Mouse (Mus musculus): Measurements from ENCODE around the gene Smim5.
"Not testable (repeated sequence)": the region's sequence is repeated elsewhere in the genome, so short reads cannot be mapped to it uniquely, and the experiment has no call there.

Gene Smim5

DNA sequence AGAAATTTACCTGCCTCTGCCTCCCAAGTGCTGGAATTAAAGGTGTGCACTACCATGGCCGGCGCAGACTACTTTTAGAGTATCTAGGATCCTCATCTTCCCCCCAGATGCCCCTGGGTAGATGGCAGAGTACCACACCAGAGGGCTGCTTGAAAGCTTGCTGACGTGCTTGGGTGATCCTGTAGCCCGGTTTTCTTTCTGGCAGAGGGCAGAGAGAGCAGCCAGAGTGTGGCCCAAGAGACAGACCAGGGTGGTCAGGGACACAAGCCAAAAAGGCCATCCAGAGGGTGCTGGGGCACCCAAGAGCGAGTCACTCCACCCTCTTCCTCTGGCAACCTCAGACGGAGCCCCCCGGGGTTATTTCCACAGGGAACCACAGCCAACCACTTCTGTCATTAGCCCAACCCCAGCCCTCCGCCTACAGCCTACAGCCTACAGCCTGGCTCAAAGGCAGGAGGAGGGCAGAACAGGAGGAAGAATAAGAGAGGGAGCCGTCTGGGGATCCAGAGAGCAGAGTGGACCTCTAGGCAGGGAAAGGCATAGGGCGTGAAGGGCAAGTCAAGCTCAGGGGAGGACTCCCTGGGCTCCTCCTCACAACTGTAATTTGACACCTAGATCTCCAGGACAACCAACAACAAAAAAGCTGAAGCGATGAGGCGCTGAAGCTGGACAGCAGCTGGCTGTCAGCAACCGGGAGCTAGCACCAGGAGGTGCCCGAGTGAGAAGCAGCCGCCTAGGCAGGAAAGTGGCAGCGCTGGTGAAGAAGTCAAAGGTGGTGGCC is at the start of gene Smim5:
Smim5 (plus strand) TSS at position 481 of the 781 bp plus-strand sequence.
- DNase-seq (ENCODE audit: low spot score in 2 of 2): peak in 1 of 2 experiments; percentile 44

DNA sequence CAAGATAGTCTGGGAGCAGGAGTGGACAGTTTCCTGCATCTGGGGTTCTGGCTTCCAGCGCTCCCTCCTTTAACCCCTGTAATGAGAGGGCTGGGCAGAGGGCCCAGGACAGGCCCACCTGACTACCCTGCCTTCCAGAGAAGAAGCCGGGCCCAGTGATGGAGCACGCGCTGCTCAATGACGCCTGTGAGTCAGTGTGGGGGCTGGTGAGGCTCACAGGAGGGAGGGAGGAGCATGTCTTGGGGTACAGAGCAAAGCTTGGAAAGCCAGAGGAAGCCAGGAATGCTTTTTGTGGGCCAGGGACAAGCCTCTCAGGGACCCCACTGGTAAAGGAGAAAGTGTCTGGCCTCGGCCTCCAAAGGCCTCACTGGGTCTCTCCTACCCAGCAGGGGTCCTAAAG is 45.1 kb upstream of the Smim5 start:
- no peak for DNase-seq (ENCODE audit: low spot score in 2 of 2)

DNA sequence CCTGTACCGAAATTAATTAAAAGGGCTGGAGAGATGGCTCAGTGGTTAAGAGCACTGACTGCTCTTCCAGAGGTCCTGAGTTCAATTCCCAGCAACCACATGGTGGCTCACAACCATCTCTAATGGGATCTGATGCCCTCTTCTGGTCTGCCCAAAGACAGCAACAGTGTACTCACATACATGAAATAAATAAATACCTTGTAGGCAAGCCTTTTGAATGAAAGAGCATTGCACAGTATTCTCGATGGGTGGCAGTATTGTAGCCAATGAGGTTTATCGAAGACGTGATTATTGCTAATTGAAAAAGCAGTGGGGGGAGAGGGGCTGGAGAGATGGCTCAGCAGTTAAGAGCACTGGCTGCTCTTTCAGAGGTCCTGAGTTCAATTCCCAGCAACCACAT is 42.6 kb upstream of the Smim5 start:
- DNase-seq (ENCODE audit: low spot score in 2 of 2): not testable (repeated sequence)

DNA sequence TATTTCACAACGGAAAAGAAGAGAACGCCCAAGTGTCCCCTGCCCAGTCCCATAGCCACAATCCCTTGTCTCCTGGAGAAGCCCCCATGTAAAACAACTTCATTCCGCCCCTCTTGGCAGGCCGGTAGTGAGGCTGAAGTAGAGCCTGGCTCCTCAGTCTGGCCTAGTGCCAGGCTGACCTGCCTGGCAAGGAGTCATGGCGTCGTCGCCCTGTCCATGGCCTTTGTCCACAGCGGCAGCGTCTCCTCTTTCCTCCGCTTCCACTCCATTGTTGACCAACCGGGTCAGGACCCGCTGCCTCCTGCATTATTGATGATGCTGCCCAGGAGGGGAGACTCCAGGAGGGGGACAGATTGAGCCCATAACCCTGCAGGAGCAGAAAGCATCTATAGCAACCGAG is 41.8 kb upstream of the Smim5 start:
- DNase-seq (ENCODE audit: low spot score in 2 of 2): no peak

- DNase-seq (ENCODE audit: low spot score in 2 of 2): no peak
Observed at GRCm38 (mm10) chr11:115858354-115858753, 41.4 kb upstream of the Smim5 start, which contains the start of gene Myo15b. Myo15b (plus strand) TSS chr11:115858406.

DNA sequence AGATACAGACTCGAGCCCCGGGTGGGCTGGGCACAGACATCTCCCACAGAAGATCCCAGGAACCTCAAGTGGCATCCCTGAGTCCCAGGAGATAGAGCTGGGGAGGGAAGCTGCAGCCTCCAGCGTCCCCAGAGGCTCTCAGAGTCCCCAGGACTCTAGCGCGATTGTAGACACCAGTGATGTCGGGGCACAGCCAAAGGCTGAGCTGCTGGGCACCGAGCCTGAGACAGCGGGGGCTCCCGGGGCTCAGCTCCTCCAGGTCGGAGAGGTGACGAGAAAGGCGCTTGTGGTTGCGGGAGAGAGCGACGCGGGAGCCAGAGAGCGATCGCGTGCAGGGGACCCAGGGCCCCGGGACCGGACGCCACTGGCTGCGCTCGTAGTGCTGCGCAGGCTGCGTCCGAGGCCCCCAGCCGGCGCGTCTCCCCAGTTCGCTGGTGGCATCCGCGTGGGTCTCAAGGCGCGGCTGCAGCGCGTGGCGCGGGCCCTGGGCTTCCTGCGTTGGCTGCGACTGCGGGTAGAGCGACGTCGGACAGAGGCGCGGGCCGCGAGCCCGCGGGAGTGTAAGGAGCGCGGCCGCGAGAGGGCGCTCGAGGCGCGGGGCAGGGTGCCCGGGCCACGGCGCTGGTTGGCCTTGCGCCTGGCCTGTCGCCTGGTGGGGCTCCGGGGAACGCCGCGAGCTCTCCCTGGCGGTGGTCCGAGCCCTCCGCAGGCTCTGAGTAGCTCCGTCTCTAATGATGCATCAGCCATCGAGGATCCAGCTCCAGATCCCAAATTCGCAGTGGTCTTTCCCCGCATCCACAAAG is 40.4 kb upstream of the Smim5 start:
- DNase-seq (ENCODE audit: low spot score in 2 of 2): peak; percentile 67 to 89

GRCm38 (mm10) chr11:115863895-115864294 is 35.9 kb upstream of the Smim5 start:
- DNase-seq (ENCODE audit: low spot score in 2 of 2): no peak

GRCm38 (mm10) chr11:115869393-115869792 is 30.4 kb upstream of the Smim5 start:
- DNase-seq (ENCODE audit: low spot score in 2 of 2): no peak

DNA sequence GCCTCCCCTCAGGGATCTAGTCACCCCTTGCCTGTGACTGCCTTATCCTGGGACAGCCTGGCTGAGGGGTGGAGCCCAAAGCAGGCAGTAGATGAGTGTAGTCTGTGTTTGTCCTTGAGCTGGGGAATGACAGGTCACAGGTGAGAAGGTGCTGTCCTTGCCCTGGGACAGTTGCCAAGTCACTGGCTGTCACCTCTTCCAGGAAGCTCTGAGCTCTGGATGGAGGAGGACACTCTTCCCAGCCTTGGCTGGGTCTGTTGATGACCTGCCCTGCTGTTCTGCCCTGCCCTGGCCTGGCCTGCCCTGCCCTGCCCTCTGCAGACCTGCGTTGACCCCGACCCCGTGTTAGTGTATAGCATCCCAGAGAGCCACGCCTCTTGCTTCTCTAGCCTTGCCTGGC is 27.3 kb upstream of the Smim5 start:
- no peak for DNase-seq (ENCODE audit: low spot score in 2 of 2)

GRCm38 (mm10) chr11:115875935-115876334 is 23.8 kb upstream of the Smim5 start:
- no peak for DNase-seq (ENCODE audit: low spot score in 2 of 2)

DNA sequence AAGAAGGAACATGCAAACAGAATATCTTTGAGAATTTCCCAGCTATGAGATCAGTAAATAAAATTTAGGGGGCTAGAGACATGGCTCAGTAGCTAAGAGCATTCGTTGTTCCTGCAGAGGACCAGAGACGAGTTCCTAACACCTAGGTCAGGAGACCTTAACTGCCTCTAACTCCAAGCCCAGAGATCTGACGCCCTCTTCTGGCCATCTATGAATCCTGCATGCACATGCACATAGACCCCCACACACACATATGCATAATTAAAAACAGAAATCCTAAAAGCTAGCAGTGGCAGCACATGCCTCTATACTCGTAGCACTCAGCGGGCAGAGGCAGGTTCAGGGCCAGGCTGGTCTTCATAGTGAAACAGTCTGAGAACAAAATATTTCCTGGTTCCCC is 23.3 kb upstream of the Smim5 start:
- DNase-seq (ENCODE audit: low spot score in 2 of 2): no peak

DNA sequence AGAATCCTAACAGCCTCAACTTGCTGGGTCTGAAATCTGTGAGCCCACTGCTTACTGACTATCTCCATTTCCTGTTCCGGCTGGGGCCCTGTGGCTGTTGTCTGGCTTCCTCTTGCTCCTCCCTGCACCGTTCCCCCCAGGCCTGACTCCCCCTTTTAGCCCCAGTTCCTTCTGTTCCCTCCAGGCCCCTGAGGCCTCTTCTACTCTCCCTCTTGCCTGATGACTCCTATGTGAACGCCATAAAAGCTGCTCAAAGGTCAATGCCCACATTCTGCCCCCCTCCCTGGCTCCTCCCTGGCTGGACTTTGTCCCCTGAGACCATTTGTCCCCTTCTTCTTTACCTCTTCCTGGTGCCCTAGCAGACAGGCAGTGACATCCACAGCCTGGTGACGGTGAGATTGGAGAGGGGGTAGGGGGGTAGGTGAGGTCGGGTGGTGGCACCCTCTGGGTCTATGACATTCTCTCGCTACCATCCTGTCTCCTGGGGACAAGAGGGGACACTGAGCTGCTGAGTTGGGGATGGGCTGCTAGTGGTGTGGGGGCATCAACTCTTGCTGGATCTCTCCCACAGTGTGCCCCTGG is 22.5 kb upstream of the Smim5 start:
- no peak for DNase-seq (ENCODE audit: low spot score in 2 of 2)

GRCm38 (mm10) chr11:115878071-115878470 is 21.7 kb upstream of the Smim5 start:
- DNase-seq (ENCODE audit: low spot score in 2 of 2): no peak

GRCm38 (mm10) chr11:115881002-115881401 is 18.8 kb upstream of the Smim5 start:
- DNase-seq (ENCODE audit: low spot score in 2 of 2): peak in 1 of 2 experiments; percentile 60

DNA sequence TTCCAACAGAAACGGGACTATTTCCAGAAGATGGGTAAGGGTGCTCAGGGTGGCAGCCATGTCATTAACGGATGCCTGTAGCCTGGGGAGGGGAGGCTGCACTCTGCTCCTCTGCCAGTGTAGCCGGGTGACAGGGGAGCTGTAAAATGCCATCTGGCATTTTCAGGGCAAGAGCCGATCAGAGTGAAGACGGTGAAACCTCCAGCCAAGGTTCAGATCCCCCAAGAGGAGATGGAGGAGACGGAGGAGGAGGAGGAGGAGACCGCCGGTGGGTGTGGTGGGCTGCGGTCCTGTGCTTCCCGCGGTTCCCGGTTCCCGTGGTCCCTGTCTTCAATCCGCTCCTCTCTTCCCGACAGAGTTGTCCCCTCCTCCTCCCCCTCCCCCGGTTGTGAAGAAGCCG is 16.5 kb upstream of the Smim5 start:
- DNase-seq (ENCODE audit: low spot score in 2 of 2): no peak

- no peak for DNase-seq (ENCODE audit: low spot score in 2 of 2)
Observed at GRCm38 (mm10) chr11:115884361-115884760, 15.4 kb upstream of the Smim5 start.

DNA sequence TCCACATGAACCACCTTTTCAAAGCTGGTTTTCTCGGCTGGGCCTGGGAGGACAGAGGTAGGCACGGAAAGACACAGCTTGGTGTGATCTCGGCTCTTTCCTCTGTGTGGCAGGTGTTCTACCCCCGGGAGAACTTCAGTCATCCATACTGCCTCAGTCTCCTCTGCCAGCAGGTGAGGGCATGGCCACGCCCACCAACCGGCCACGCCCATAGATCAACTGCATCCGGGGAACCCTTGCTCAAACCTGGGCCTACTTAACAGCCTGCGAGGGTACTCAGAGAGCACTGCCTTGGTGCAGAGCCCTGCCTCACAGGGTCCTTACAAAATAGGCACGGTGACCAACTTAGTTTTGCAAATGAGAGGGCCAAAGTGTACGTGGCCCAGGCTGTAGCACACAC is 14.5 kb upstream of the Smim5 start:
- DNase-seq (ENCODE audit: low spot score in 2 of 2): no peak

DNA sequence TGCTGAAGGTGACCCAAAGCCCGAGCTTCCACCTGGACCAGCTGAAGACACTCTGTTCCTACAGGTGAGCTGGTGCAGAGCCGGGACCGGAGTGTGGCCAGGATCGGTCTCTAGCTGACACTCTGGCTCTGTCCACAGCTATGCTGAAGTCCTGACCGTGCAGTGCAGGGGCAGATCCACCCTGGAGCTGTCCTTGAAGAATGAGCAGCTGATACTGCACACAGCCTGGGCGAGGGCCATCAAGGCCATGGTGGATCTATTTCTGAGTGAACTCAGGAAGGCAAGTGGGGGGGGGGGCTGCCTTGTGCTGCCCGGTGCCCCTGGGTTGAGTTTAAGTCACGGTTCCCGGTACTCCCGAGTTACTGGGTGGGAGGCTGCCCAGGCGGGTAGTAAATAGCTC is 13.3 kb upstream of the Smim5 start:
- DNase-seq (ENCODE audit: low spot score in 2 of 2): no peak

- no peak for DNase-seq (ENCODE audit: low spot score in 2 of 2)
Observed at GRCm38 (mm10) chr11:115888020-115888419, 11.7 kb upstream of the Smim5 start.

DNA sequence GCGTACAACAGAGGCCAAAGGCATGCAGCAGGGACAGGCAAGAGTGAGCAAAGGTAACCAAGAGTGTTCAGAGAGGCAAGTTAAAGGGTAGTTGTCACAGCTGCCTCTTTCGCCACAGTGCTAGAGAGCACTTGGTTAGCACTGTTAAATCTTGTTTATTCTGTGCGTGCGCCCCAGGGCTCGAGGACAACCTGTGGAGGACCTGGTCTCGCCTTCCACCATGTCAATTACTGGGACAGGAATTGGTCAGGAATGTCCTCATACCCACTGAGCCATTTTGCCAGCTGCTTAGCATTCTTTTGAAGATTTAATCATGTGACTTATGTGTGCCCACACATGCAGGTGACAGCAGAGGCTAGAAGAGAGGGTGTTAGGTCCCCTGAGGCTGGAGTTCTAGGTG is 10.6 kb upstream of the Smim5 start:
- no peak for DNase-seq (ENCODE audit: low spot score in 2 of 2)

DNA sequence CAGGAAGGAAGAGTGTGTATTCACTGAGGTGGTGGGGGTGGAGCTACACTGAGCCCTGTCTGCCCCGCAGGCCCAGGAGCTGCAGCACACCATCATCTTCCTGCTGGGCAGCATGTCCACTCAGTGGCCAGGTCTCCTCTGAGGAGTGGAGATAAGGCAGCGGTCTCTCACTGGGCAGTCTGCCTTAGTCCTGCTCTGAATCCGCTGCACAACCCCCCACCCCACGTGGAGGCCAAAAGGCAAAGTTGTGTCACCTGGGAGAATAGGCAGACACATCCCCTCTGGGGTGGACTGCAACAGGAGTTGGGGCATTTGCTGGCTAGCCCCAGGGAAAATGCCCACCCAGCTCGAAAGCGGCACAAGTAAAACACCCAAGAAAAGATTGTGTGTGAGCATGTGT is 7.6 kb upstream of the Smim5 start:
- no peak for DNase-seq (ENCODE audit: low spot score in 2 of 2)

GRCm38 (mm10) chr11:115893071-115893470 is 6.7 kb upstream of the Smim5 start:
- no peak for DNase-seq (ENCODE audit: low spot score in 2 of 2)
